Mouse (Mus musculus): Measurements from ENCODE around the gene Mrto4. TPM values are rescaled to one million over a fixed set of nuclear protein-coding genes. Genes with fewer than 3 reads are reported as not detected.

Mrto4 gene
- polyA plus RNA-seq (2012; fragmentation: generic; extraction: Trizol) = 115 TPM

- Histone ChIP-seq H3K4me2 (ENCODE audit: low read depth) (peak within 1 kb of the TSS; percentile 93), H3K36me3 (ENCODE audit: control insufficient read depth, insufficient read depth) (peaks cover 14% of the 10 kb centered on the region), H3K27me3 (ENCODE audit: control insufficient read depth, insufficient read depth, insufficient read length) (no peaks in the 10 kb centered on the region), H3ac (ENCODE audit: control insufficient read depth, insufficient read length) (peak within 1 kb of the TSS; percentile 43), H3K4me3 (peak within 1 kb of the TSS; percentile 99), H3K79me2 (ENCODE audit: control insufficient read depth, insufficient read depth) (peaks cover 37% of the 10 kb centered on the region)
- TF ChIP-seq MYOG (IDR thresholded peaks at IDR 0.05; ENCODE audit: control insufficient read depth in 1 of 3, insufficient read depth in 1 of 3, insufficient read length in 2 of 3, low read depth in 2 of 3) (peak in 1 of 3 experiments; percentile 25), MYOD1 (IDR thresholded peaks at IDR 0.05; ENCODE audit: control insufficient read depth in 1 of 3, insufficient read length in 2 of 3, low read depth in 2 of 3) (no peak), USF1 (IDR thresholded peaks at IDR 0.05; ENCODE audit: low read depth) (peak; percentile 27), SRF (IDR thresholded peaks at IDR 0.05; ENCODE audit: control insufficient read depth, insufficient read length, low read depth) (peak; percentile 12), TCF3 (IDR thresholded peaks at IDR 0.05; ENCODE audit: insufficient read length, low read depth) (no peak), REST (IDR thresholded peaks at IDR 0.05; ENCODE audit: insufficient read depth, insufficient read length) (no peak), E2F4 (IDR thresholded peaks at IDR 0.05; ENCODE audit: insufficient read depth) (peak; percentile 51), POLR2AphosphoS2 (IDR thresholded peaks at IDR 0.05; ENCODE audit: insufficient read length, low read depth) (peak; percentile 63), MAX (IDR thresholded peaks at IDR 0.05; ENCODE audit: low read depth) (peak; percentile 79), CEBPB (IDR thresholded peaks at IDR 0.05; ENCODE audit: insufficient read depth, poor library complexity, severe bottlenecking) (no peak), POLR2A (IDR thresholded peaks at IDR 0.05; ENCODE audit: insufficient read length, low read depth) (peak; percentile 83), TCF12 (IDR thresholded peaks at IDR 0.05; ENCODE audit: insufficient read depth, poor library complexity, severe bottlenecking) (no peak)
These were observed at the start of gene Mrto4, which contains the start of the genes Emc1 and Ubr4 for GRCm38 (mm10) chr4:139351931-139352711. TSS of gene Mrto4 (minus strand) at chr4:139352576. TSS of gene Emc1 (plus strand) at chr4:139352587. TSS of gene Ubr4 (plus strand) at chr4:139352609.

- no peak overlapping the region for H3K4me3 ChIP-seq
- H3K4me2 ChIP-seq (ENCODE audit: low read depth) = no peak overlapping the region
- H3K79me2 ChIP-seq (ENCODE audit: control insufficient read depth, insufficient read depth) = no peaks in the 10 kb centered on the region
- H3K36me3 ChIP-seq (ENCODE audit: control insufficient read depth, insufficient read depth) = peaks cover 58% of the 10 kb centered on the region
- H3K27me3 ChIP-seq (ENCODE audit: control insufficient read depth, insufficient read depth, insufficient read length) = no peaks in the 10 kb centered on the region
- H3ac ChIP-seq (ENCODE audit: control insufficient read depth, insufficient read length) = no peak overlapping the region
- TF ChIP-seq TCF12 (IDR thresholded peaks at IDR 0.05; ENCODE audit: insufficient read depth, poor library complexity, severe bottlenecking) (no peak), REST (IDR thresholded peaks at IDR 0.05; ENCODE audit: insufficient read depth, insufficient read length) (no peak), MYOG (IDR thresholded peaks at IDR 0.05; ENCODE audit: control insufficient read depth in 1 of 3, insufficient read depth in 1 of 3, insufficient read length in 2 of 3, low read depth in 2 of 3) (no peak), CEBPB (IDR thresholded peaks at IDR 0.05; ENCODE audit: insufficient read depth, poor library complexity, severe bottlenecking) (no peak), MAX (IDR thresholded peaks at IDR 0.05; ENCODE audit: low read depth) (no peak), SRF (IDR thresholded peaks at IDR 0.05; ENCODE audit: control insufficient read depth, insufficient read length, low read depth) (no peak), TCF3 (IDR thresholded peaks at IDR 0.05; ENCODE audit: insufficient read length, low read depth) (no peak), MYOD1 (IDR thresholded peaks at IDR 0.05; ENCODE audit: control insufficient read depth in 1 of 3, insufficient read length in 2 of 3, low read depth in 2 of 3) (no peak), E2F4 (IDR thresholded peaks at IDR 0.05; ENCODE audit: insufficient read depth) (no peak)
These were observed 48.1 kb upstream of the Mrto4 start for GRCm38 (mm10) chr4:139400487-139400886.

- Histone ChIP-seq H3ac (ENCODE audit: control insufficient read depth, insufficient read length) (no peak overlapping the region), H3K27me3 (ENCODE audit: control insufficient read depth, insufficient read depth, insufficient read length) (no peaks in the 10 kb centered on the region), H3K4me3 (no peak overlapping the region), H3K4me2 (ENCODE audit: low read depth) (no peak overlapping the region), H3K79me2 (ENCODE audit: control insufficient read depth, insufficient read depth) (no peaks in the 10 kb centered on the region), H3K36me3 (ENCODE audit: control insufficient read depth, insufficient read depth) (peaks cover 63% of the 10 kb centered on the region)
- TF ChIP-seq MYOD1 (IDR thresholded peaks at IDR 0.05; ENCODE audit: control insufficient read depth in 1 of 3, insufficient read length in 2 of 3, low read depth in 2 of 3) = no peak
- TF ChIP-seq POLR2A (IDR thresholded peaks at IDR 0.05; ENCODE audit: insufficient read length, low read depth) = no peak
- no peak for TF ChIP-seq MYOG (IDR thresholded peaks at IDR 0.05; ENCODE audit: control insufficient read depth in 1 of 3, insufficient read depth in 1 of 3, insufficient read length in 2 of 3, low read depth in 2 of 3)
- no peak for TF ChIP-seq CEBPB (IDR thresholded peaks at IDR 0.05; ENCODE audit: insufficient read depth, poor library complexity, severe bottlenecking)
- no peak for TF ChIP-seq POLR2AphosphoS2 (IDR thresholded peaks at IDR 0.05; ENCODE audit: insufficient read length, low read depth)
- no peak for TF ChIP-seq E2F4 (IDR thresholded peaks at IDR 0.05; ENCODE audit: insufficient read depth)
- no peak for TF ChIP-seq TCF12 (IDR thresholded peaks at IDR 0.05; ENCODE audit: insufficient read depth, poor library complexity, severe bottlenecking)
- TF ChIP-seq MAX (IDR thresholded peaks at IDR 0.05; ENCODE audit: low read depth) = no peak
- TF ChIP-seq TCF3 (IDR thresholded peaks at IDR 0.05; ENCODE audit: insufficient read length, low read depth) = no peak
- TF ChIP-seq SRF (IDR thresholded peaks at IDR 0.05; ENCODE audit: control insufficient read depth, insufficient read length, low read depth) = no peak
- no peak for TF ChIP-seq USF1 (IDR thresholded peaks at IDR 0.05; ENCODE audit: low read depth)
- no peak for TF ChIP-seq REST (IDR thresholded peaks at IDR 0.05; ENCODE audit: insufficient read depth, insufficient read length)
These were observed 43.1 kb upstream of the Mrto4 start for GRCm38 (mm10) chr4:139395431-139395830.

GRCm38 (mm10) chr4:139389557-139389956 is 37.2 kb upstream of the Mrto4 start:
- no peak for TF ChIP-seq E2F4 (IDR thresholded peaks at IDR 0.05; ENCODE audit: insufficient read depth)
- TF ChIP-seq TCF3 (IDR thresholded peaks at IDR 0.05; ENCODE audit: insufficient read length, low read depth) = no peak
- TF ChIP-seq MAX (IDR thresholded peaks at IDR 0.05; ENCODE audit: low read depth) = no peak
- no peak for TF ChIP-seq USF1 (IDR thresholded peaks at IDR 0.05; ENCODE audit: low read depth)
- no peak for TF ChIP-seq TCF12 (IDR thresholded peaks at IDR 0.05; ENCODE audit: insufficient read depth, poor library complexity, severe bottlenecking)
- TF ChIP-seq POLR2AphosphoS2 (IDR thresholded peaks at IDR 0.05; ENCODE audit: insufficient read length, low read depth) = no peak
- no peak for TF ChIP-seq MYOG (IDR thresholded peaks at IDR 0.05; ENCODE audit: control insufficient read depth in 1 of 3, insufficient read depth in 1 of 3, insufficient read length in 2 of 3, low read depth in 2 of 3)
- no peak for TF ChIP-seq POLR2A (IDR thresholded peaks at IDR 0.05; ENCODE audit: insufficient read length, low read depth)
- no peak for TF ChIP-seq SRF (IDR thresholded peaks at IDR 0.05; ENCODE audit: control insufficient read depth, insufficient read length, low read depth)
- TF ChIP-seq MYOD1 (IDR thresholded peaks at IDR 0.05; ENCODE audit: control insufficient read depth in 1 of 3, insufficient read length in 2 of 3, low read depth in 2 of 3) = no peak
- no peak for TF ChIP-seq CEBPB (IDR thresholded peaks at IDR 0.05; ENCODE audit: insufficient read depth, poor library complexity, severe bottlenecking)
- TF ChIP-seq REST (IDR thresholded peaks at IDR 0.05; ENCODE audit: insufficient read depth, insufficient read length) = no peak
- peaks cover 37% of the 10 kb centered on the region for H3K36me3 ChIP-seq (ENCODE audit: control insufficient read depth, insufficient read depth)
- H3K27me3 ChIP-seq (ENCODE audit: control insufficient read depth, insufficient read depth, insufficient read length) = no peaks in the 10 kb centered on the region
- H3ac ChIP-seq (ENCODE audit: control insufficient read depth, insufficient read length) = no peak overlapping the region
- no peak overlapping the region for H3K4me3 ChIP-seq
- H3K79me2 ChIP-seq (ENCODE audit: control insufficient read depth, insufficient read depth) = peaks cover 53% of the 10 kb centered on the region
- H3K4me2 ChIP-seq (ENCODE audit: low read depth) = no peak overlapping the region
